Mouse (Mus musculus) midbrain, embryonic 12.5 days (tissue): ENCODE measurements at regions not wholly inside any gene's neighbourhood (a gene's known extent, or its start where the extent isn't known, plus 50 kb on each side); places are given as distances from the start of the nearest gene placed in this dataset.

Experiments used
- ATAC-seq: fragments of 200-750 bp; cut with Nextera tagmentation; 2 replicates; pipeline ENCODE4 v1.8.0; 2017; ENCODE audit warnings: low read depth, moderate TSS enrichment, moderate library complexity; ENCODE audit not compliant: low FRiP score
- H3K27ac ChIP-seq: fragments of 300-500 bp; sonication (generic); replicated peaks from 2 replicates; pipeline ENCODE4 v1.5.1; 2016; ENCODE audit warnings: mild to moderate bottlenecking
- H3K27me3 ChIP-seq: fragments of 300-500 bp; sonication (generic); 2 replicates; pipeline ENCODE4 v1.6.1; 2016; ENCODE audit warnings: mild to moderate bottlenecking
- H3K36me3 ChIP-seq: fragments of 300-500 bp; sonication (generic); 2 replicates; pipeline ENCODE4 v1.6.1; 2016
- H3K4me1 ChIP-seq: fragments of 300-500 bp; sonication (generic); 2 replicates; pipeline ENCODE4 v1.6.1; 2016
- H3K4me2 ChIP-seq: fragments of 300-500 bp; sonication (generic); replicated peaks from 2 replicates; pipeline ENCODE4 v1.6.1; 2016; ENCODE audit warnings: mild to moderate bottlenecking, moderate library complexity
- H3K4me3 ChIP-seq: fragments of 300-500 bp; sonication (generic); 2 replicates; pipeline ENCODE4 v1.5.1; 2016; ENCODE audit warnings: mild to moderate bottlenecking
- H3K9ac ChIP-seq: fragments of 300-500 bp; sonication (generic); replicated peaks from 2 replicates; pipeline ENCODE4 v1.6.1; 2016; ENCODE audit warnings: mild to moderate bottlenecking, moderate library complexity
- H3K9me3 ChIP-seq: fragments of 300-500 bp; sonication (generic); 2 replicates; pipeline ENCODE4 v1.6.1; 2016; ENCODE audit warnings: mild to moderate bottlenecking
- WGBS: fragments of 180-500 bp; shearing (Covaris S2); methylation state at CpG from one replicate; pipeline ENCODE4 v1.1.7; 2016; 5-methylcytosine and 5-hydroxymethylcytosine counted together

- H3K27ac ChIP-seq = no peak overlapping the region
- H3K4me1 ChIP-seq = 0 out of 2 replicates have a peak, but pooled peaks cover 3% of the 10 kb centered on the region
- H3K4me3 ChIP-seq = no peak overlapping the region
- no peak for ATAC-seq
- H3K9ac ChIP-seq = no peak overlapping the region
- no peak overlapping the region for H3K4me2 ChIP-seq
- H3K27me3 ChIP-seq = no peaks in the 10 kb centered on the region
- WGBS = 46% methylated on average over 2 of the region's 2 CpGs
- no peaks in the 10 kb centered on the region for H3K9me3 ChIP-seq
- H3K36me3 ChIP-seq = no peaks in the 10 kb centered on the region
Measured at GRCm38 (mm10) chr11:18173028-18173427, 219.4 kb upstream of the Etaa1 start.

GRCm38 (mm10) chr11:18171207-18171776 lies 217.6 kb upstream of the Etaa1 start:
- ATAC-seq = peak; percentile 47; the same call in 1 of the 2 replicates
- 57% methylated on average over 2 of the region's 2 CpGs for WGBS
- H3K4me2 ChIP-seq = no peak overlapping the region
- no peak overlapping the region for H3K9ac ChIP-seq
- H3K27ac ChIP-seq = no peak overlapping the region
- no peaks in the 10 kb centered on the region for H3K36me3 ChIP-seq
- no peak overlapping the region for H3K4me3 ChIP-seq
- H3K4me1 ChIP-seq = 0 out of 2 replicates have a peak, but pooled peaks cover 3% of the 10 kb centered on the region
- H3K27me3 ChIP-seq = no peaks in the 10 kb centered on the region
- H3K9me3 ChIP-seq = no peaks in the 10 kb centered on the region

- ATAC-seq = no peak
- Histone ChIP-seq H3K36me3 (no peaks in the 10 kb centered on the region), H3K9me3 (no peaks in the 10 kb centered on the region), H3K27me3 (no peaks in the 10 kb centered on the region), H3K9ac (no peak overlapping the region), H3K4me1 (no peaks in the 10 kb centered on the region), H3K4me2 (no peak overlapping the region), H3K4me3 (no peak overlapping the region), H3K27ac (no peak overlapping the region)
- 85% methylated on average over 4 of the region's 4 CpGs for WGBS
Measured at GRCm38 (mm10) chr11:18165609-18166347, 212.1 kb upstream of the Etaa1 start.

- WGBS = 73% methylated on average over 2 of the region's 2 CpGs
- Histone ChIP-seq H3K9me3 (no peaks in the 10 kb centered on the region), H3K4me2 (no peak overlapping the region), H3K9ac (no peak overlapping the region), H3K4me3 (no peak overlapping the region), H3K27me3 (no peaks in the 10 kb centered on the region), H3K27ac (no peak overlapping the region), H3K36me3 (no peaks in the 10 kb centered on the region), H3K4me1 (no peaks in the 10 kb centered on the region)
- ATAC-seq = no peak
Measured at GRCm38 (mm10) chr11:18164025-18164423, 210.3 kb upstream of the Etaa1 start.

- H3K9ac ChIP-seq = no peak overlapping the region
- no peak overlapping the region for H3K4me3 ChIP-seq
- no peaks in the 10 kb centered on the region for H3K4me1 ChIP-seq
- no peak for ATAC-seq
- WGBS = 82% methylated on average over 5 of the region's 5 CpGs
- H3K4me2 ChIP-seq = no peak overlapping the region
- H3K27ac ChIP-seq = no peak overlapping the region
- H3K36me3 ChIP-seq = no peaks in the 10 kb centered on the region
- H3K27me3 ChIP-seq = no peaks in the 10 kb centered on the region
- no peaks in the 10 kb centered on the region for H3K9me3 ChIP-seq
Measured at GRCm38 (mm10) chr11:18163156-18164024, 209.7 kb upstream of the Etaa1 start.

GRCm38 (mm10) chr11:18156506-18156905 lies 202.8 kb upstream of the Etaa1 start:
- no peak for ATAC-seq
- Histone ChIP-seq H3K36me3 (no peaks in the 10 kb centered on the region), H3K27ac (no peak overlapping the region), H3K4me3 (no peak overlapping the region), H3K4me1 (0 out of 2 replicates have a peak, but pooled peaks cover 4% of the 10 kb centered on the region), H3K9me3 (no peaks in the 10 kb centered on the region), H3K4me2 (no peak overlapping the region), H3K9ac (no peak overlapping the region), H3K27me3 (no peaks in the 10 kb centered on the region)
- 87% methylated on average over 4 of the region's 4 CpGs for WGBS

GRCm38 (mm10) chr11:18151788-18152563 lies 198.3 kb upstream of the Etaa1 start:
- peak; percentile 80; the same call in 1 of the 2 replicates for ATAC-seq
- no peaks in the 10 kb centered on the region for H3K36me3 ChIP-seq
- H3K9me3 ChIP-seq = no peaks in the 10 kb centered on the region
- H3K9ac ChIP-seq = no peak overlapping the region
- H3K27me3 ChIP-seq = no peaks in the 10 kb centered on the region
- no peak overlapping the region for H3K27ac ChIP-seq
- 0 out of 2 replicates have a peak, but pooled peaks cover 4% of the 10 kb centered on the region for H3K4me1 ChIP-seq
- 29% methylated on average over 6 of the region's 6 CpGs for WGBS
- no peak overlapping the region for H3K4me3 ChIP-seq
- H3K4me2 ChIP-seq = no peak overlapping the region

GRCm38 (mm10) chr11:18151369-18151768 lies 197.7 kb upstream of the Etaa1 start:
- H3K4me1 ChIP-seq = 0 out of 2 replicates have a peak, but pooled peaks cover 4% of the 10 kb centered on the region
- no peaks in the 10 kb centered on the region for H3K36me3 ChIP-seq
- no peak overlapping the region for H3K4me2 ChIP-seq
- H3K9me3 ChIP-seq = no peaks in the 10 kb centered on the region
- 65% methylated on average over 4 of the region's 4 CpGs for WGBS
- no peaks in the 10 kb centered on the region for H3K27me3 ChIP-seq
- H3K4me3 ChIP-seq = no peak overlapping the region
- no peak for ATAC-seq
- H3K9ac ChIP-seq = no peak overlapping the region
- no peak overlapping the region for H3K27ac ChIP-seq

- Histone ChIP-seq H3K9ac (no peak overlapping the region), H3K27ac (no peak overlapping the region), H3K9me3 (no peaks in the 10 kb centered on the region), H3K4me2 (no peak overlapping the region), H3K4me3 (no peak overlapping the region), H3K4me1 (no peaks in the 10 kb centered on the region), H3K27me3 (no peaks in the 10 kb centered on the region), H3K36me3 (no peaks in the 10 kb centered on the region)
- 81% methylated on average over 5 of the region's 5 CpGs for WGBS
- ATAC-seq = no peak
Measured at GRCm38 (mm10) chr11:18127488-18127887, 173.8 kb upstream of the Etaa1 start.

GRCm38 (mm10) chr11:18123031-18123430 lies 169.4 kb upstream of the Etaa1 start:
- H3K27me3 ChIP-seq = no peaks in the 10 kb centered on the region
- no peak overlapping the region for H3K27ac ChIP-seq
- no peaks in the 10 kb centered on the region for H3K36me3 ChIP-seq
- H3K4me1 ChIP-seq = no peaks in the 10 kb centered on the region
- WGBS = 89% methylated on average over 6 of the region's 6 CpGs
- H3K9ac ChIP-seq = no peak overlapping the region
- no peaks in the 10 kb centered on the region for H3K9me3 ChIP-seq
- no peak overlapping the region for H3K4me3 ChIP-seq
- no peak overlapping the region for H3K4me2 ChIP-seq
- ATAC-seq = no peak

GRCm38 (mm10) chr11:18122616-18123015 lies 168.9 kb upstream of the Etaa1 start:
- H3K4me3 ChIP-seq = no peak overlapping the region
- H3K36me3 ChIP-seq = no peaks in the 10 kb centered on the region
- H3K9ac ChIP-seq = no peak overlapping the region
- no peak for ATAC-seq
- H3K4me1 ChIP-seq = no peaks in the 10 kb centered on the region
- 82% methylated on average over 2 of the region's 2 CpGs for WGBS
- no peak overlapping the region for H3K27ac ChIP-seq
- no peaks in the 10 kb centered on the region for H3K9me3 ChIP-seq
- no peak overlapping the region for H3K4me2 ChIP-seq
- H3K27me3 ChIP-seq = no peaks in the 10 kb centered on the region
